Mouse (Mus musculus) E14TG2a.4 (cell line): ENCODE measurements at regions not wholly inside any gene's neighbourhood (a gene's known extent, or its start where the extent isn't known, plus 50 kb on each side); places are given as distances from the start of the nearest gene placed in this dataset.

Experiments
- CTCF ChIP-seq: conservative IDR thresholded peaks from 2 replicates; pipeline ENCODE4 v1.5.1; 2014; ENCODE audit warnings: low read length
- NANOG ChIP-seq: IDR thresholded peaks from 2 replicates; pipeline ENCODE4 v1.6.1; 2014; ENCODE audit warnings: borderline replicate concordance, low read length, mixed read lengths
- POU5F1 ChIP-seq: IDR thresholded peaks from 2 replicates; pipeline ENCODE4 v1.6.1; 2014; ENCODE audit warnings: low read length, borderline replicate concordance

DNA sequence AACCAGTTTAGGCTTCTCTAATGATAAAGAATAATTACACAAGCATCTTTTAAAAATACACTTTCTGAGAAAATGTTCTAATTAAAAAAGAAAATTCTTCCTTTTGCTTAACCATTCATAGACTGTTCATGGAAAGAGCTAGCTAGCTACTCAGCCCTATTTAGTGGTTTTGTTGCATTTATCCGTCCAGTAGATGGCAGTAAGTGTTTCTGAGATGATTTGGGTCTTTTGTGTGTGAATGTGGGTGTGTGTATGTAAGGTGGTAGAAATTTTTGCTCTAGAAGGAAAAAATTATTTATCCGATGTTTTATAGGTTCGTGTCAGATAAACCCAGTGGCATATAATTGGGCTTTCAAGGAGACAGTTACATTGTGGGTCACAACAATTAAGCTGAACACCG lies 167.5 kb upstream of the Sash1 start:
- no peak for TF ChIP-seq POU5F1
- TF ChIP-seq CTCF, result no peak; the same call in none of the 2 replicates
- no peak for TF ChIP-seq NANOG
